Mouse (Mus musculus) MEL (cell line): ENCODE measurements around the gene Slc4a10.

Experiments used
- CTCF ChIP-seq, 3 experiments: IDR thresholded peaks in 2 of 3; conservative IDR thresholded peaks in 1 of 3; 2 replicates each; pipeline ENCODE4 v1.5.1; 2011 to 2012; ENCODE audit warnings: low read length in 3 of 3, low read depth in 2 of 3, mild to moderate bottlenecking in 2 of 3, improper control_type of control experiment in 1 of 3, inconsistent platforms in 1 of 3, mixed read lengths in 1 of 3, moderate library complexity in 1 of 3; ENCODE audit not compliant: control insufficient read depth in 1 of 3, insufficient read depth in 1 of 3, poor library complexity in 1 of 3, severe bottlenecking in 1 of 3
- EP300 ChIP-seq, 2 experiments: IDR thresholded peaks; 2 replicates each; pipeline ENCODE4 v1.6.1; 2011; ENCODE audit warnings: improper control_type of control experiment in 2 of 2, low read length in 2 of 2, low read depth in 1 of 2, mild to moderate bottlenecking in 1 of 2
- JUND ChIP-seq: IDR thresholded peaks from 2 replicates; pipeline ENCODE4 v1.6.1; 2011; ENCODE audit warnings: low read depth, mild to moderate bottlenecking, improper control_type of control experiment, low read length
- POLR2AphosphoS2 ChIP-seq: IDR thresholded peaks from 2 replicates; pipeline ENCODE4 v1.6.1; 2011; ENCODE audit warnings: low read length, improper control_type of control experiment
- TCF12 ChIP-seq: IDR thresholded peaks from 2 replicates; pipeline ENCODE4 v1.6.1; 2014; ENCODE audit warnings: low read depth, mild to moderate bottlenecking, inconsistent platforms, low read length, improper control_type of control experiment, moderate library complexity
- USF1 ChIP-seq: IDR thresholded peaks from 2 replicates; pipeline ENCODE4 v1.6.1; 2014; ENCODE audit warnings: low read depth, mild to moderate bottlenecking, inconsistent platforms, low read length, improper control_type of control experiment, moderate library complexity
- ZC3H11A ChIP-seq: IDR thresholded peaks from 2 replicates; pipeline ENCODE4 v1.6.1; 2012; ENCODE audit warnings: low read depth, mild to moderate bottlenecking, inconsistent platforms, low read length, improper control_type of control experiment

DNA sequence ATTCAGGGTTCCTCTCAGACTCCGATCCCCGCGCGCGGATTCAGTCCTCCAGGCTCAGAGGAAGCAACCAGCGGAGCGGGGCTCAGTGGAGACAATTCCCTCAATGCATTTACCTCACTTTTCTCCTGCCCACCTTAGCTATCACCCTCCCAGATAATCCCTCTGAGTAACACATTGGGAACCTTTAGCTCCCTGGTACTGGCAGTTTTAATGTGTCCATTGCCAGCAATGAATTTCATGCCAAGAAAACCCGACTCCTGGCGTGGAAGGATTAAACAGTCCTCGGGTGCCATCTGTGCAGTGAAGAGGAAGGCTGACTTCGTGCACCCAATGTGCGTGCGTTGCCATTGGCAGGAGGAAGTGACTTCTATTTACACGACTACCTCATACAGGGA, 295.5 kb downstream of the Slc4a10 start:
- TF ChIP-seq JUND (no peak), EP300 (IDR thresholded peaks at IDR 0.05; ENCODE audit: low read depth in 1 of 2, low read length in 2 of 2) (no peak), CTCF (IDR thresholded peaks at IDR 0.05 in 2 of 3, conservative IDR thresholded peaks at IDR 0.05 in 1 of 3; ENCODE audit: control insufficient read depth in 1 of 3, insufficient read depth in 1 of 3, low read depth in 2 of 3, low read length in 3 of 3, poor library complexity in 1 of 3, severe bottlenecking in 1 of 3) (no peak), USF1 (no peak), ZC3H11A (no peak), TCF12 (no peak), POLR2AphosphoS2 (no peak)
